Mouse (Mus musculus) hindbrain, embryonic 14.5 days (tissue): Measurements from ENCODE around the gene Atrip. TPM values are rescaled to one million over a fixed set of nuclear protein-coding genes. Genes with fewer than 3 reads are reported as not detected.

Experiments used
- ATAC-seq: fragments of 200-750 bp; cut with Nextera tagmentation; 2 replicates; pipeline ENCODE4 v1.8.0; 2017; ENCODE audit warnings: moderate number of reproducible peaks, mild to moderate bottlenecking, moderate TSS enrichment, moderate library complexity; ENCODE audit not compliant: low FRiP score
- DNase-seq: peaks from one replicate; pipeline ENCODE4 v3.0.0-alpha.2; 2015; ENCODE audit warnings: low spot score
- H3K27ac ChIP-seq: fragments of 300-500 bp; sonication (generic); 2 replicates; pipeline ENCODE4 v1.5.1; 2014; ENCODE audit warnings: mild to moderate bottlenecking, moderate library complexity
- H3K27me3 ChIP-seq: fragments of 300-500 bp; sonication (generic); 2 replicates; pipeline ENCODE4 v1.6.1; 2014; ENCODE audit warnings: mild to moderate bottlenecking, low read length, mixed read lengths; ENCODE audit not compliant: control insufficient read depth, insufficient read depth
- H3K36me3 ChIP-seq: fragments of 300-500 bp; sonication (generic); replicated peaks from 2 replicates; pipeline ENCODE4 v1.6.1; 2014; ENCODE audit not compliant: control insufficient read depth, insufficient read depth
- H3K4me1 ChIP-seq: fragments of 300-500 bp; sonication (generic); replicated peaks from 2 replicates; pipeline ENCODE4 v1.6.1; 2014; ENCODE audit warnings: antibody characterized with exemption, low read length, mixed read lengths; ENCODE audit not compliant: control insufficient read depth, insufficient read depth
- H3K4me2 ChIP-seq: fragments of 300-500 bp; sonication (generic); replicated peaks from 2 replicates; pipeline ENCODE4 v1.6.1; 2014; ENCODE audit warnings: mild to moderate bottlenecking, moderate library complexity
- H3K4me3 ChIP-seq: fragments of 300-500 bp; sonication (generic); replicated peaks from 2 replicates; pipeline ENCODE4 v1.5.1; 2014; ENCODE audit warnings: mild to moderate bottlenecking, low read length
- H3K9ac ChIP-seq: fragments of 300-500 bp; sonication (generic); 2 replicates; pipeline ENCODE4 v1.6.1; 2014
- H3K9me3 ChIP-seq: fragments of 300-500 bp; sonication (generic); 2 replicates; pipeline ENCODE4 v1.6.1; 2016; ENCODE audit warnings: low read length; ENCODE audit not compliant: control insufficient read depth
- WGBS: fragments of 180-500 bp; shearing (Covaris S2); extraction: QIAGEN DNeasy Blood & Tissue Kit; methylation state at CpG from one replicate; pipeline ENCODE4 v1.1.7; 2014; 5-methylcytosine and 5-hydroxymethylcytosine counted together
- polyA plus RNA-seq: library from polyadenylated mRNA; unstranded; fragments of >200 nt; fragmentation: Nextera tagmentation; extraction: Ambion mirVana; gene quantifications from 2 replicates; pipeline ENCODE4 v1.2.1, GENCODE M21; 2014

The Atrip gene
- polyA plus RNA-seq, 1 experiment from 2014 or later, result 29.8 TPM

DNA sequence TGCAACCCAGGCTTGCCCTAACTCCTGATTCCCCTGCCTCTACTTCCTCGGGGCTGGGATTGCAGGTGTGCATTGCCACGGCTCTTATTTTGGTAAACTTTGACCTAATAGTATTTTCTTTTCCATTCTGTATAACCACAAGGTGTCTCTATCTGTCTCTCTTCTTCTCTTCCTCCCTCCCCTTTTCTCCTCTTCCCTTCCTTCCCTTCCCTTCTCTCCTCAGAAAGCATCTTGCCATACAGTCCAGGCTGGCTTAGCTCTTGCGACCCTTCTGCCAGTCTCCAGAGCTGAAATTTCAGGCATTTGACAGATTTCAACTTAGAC is 23.3 kb downstream of the Atrip start:
- ATAC-seq (no peak), DNase-seq (no peak)
- Histone ChIP-seq H3K4me2 (no peak overlapping the region), H3K27ac (no peak overlapping the region), H3K36me3 (0 out of 2 replicates have a peak, but pooled peaks cover 4% of the 10 kb centered on the region), H3K9ac (no peak overlapping the region), H3K4me1 (peaks cover 6% of the 10 kb centered on the region), H3K9me3 (no peaks in the 10 kb centered on the region), H3K27me3 (no peaks in the 10 kb centered on the region), H3K4me3 (no peak overlapping the region)
- 88% methylated on average over 3 of the region's 3 CpGs for WGBS

DNA sequence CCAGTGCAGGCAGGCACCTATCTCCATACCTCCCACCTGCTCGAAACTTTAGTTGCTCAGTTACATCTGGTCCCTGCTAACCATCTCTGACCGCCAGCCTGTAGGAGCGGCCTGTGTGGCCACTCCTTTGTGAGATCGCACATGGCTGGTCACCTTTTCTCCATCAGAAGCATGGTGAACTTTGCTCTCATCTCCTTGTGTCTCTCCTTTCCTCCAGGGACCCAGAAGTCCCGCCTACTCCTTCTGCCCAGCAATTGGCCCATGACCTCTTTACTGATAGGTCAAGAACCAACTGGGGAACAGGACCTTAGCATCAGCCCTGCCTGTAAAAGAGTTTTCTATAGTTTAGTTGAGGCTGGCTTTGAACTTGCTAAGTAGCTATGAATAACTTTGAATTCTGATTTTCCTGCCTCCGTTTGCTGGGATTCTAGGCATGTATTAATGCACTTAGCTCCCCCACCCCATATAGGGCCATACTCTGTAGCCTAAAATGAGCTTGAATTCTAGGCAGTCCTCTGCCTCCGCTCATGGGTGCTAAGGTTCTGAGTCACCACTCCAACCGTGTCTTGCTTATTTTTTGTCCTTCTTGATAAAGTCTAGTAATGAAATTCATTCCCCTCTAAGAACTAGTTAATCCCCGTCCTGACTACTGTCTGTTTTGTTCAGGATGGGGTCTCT is 23.8 kb downstream of the Atrip start:
- Histone ChIP-seq H3K4me3 (no peak overlapping the region), H3K9me3 (no peaks in the 10 kb centered on the region), H3K27ac (no peak overlapping the region), H3K27me3 (no peaks in the 10 kb centered on the region), H3K4me1 (peaks cover 2% of the 10 kb centered on the region), H3K36me3 (0 out of 2 replicates have a peak, but pooled peaks cover 4% of the 10 kb centered on the region), H3K4me2 (no peak overlapping the region), H3K9ac (no peak overlapping the region)
- 88% methylated on average over 9 of the region's 9 CpGs for WGBS
- ATAC-seq (no peak), DNase-seq (no peak)

DNA sequence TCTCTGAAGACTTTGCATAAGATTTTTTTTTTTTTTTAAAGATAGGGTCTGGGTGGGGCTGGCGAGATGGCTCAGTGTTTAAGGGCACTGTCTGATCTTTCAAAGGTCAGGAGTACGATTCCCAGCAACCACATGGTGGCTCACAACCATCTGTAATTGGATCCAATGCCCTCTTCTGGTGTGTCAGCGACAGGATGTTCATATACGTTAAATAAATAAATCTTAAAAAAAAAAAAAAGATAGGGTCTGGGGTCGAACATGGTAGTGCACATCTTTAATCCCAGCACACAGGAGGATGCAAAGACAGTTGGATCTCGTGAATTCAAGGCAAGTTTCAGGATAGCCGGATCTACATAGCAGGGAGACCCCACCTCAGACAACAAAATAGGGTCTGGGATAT is 24.6 kb downstream of the Atrip start:
- no peaks in the 10 kb centered on the region for H3K9me3 ChIP-seq
- WGBS, result 84% methylated on average over 7 of the region's 7 CpGs
- ATAC-seq (no peak), DNase-seq (no peak)
- H3K4me3 ChIP-seq, result no peak overlapping the region
- H3K4me2 ChIP-seq, result no peak overlapping the region
- no peak overlapping the region for H3K9ac ChIP-seq
- no peak overlapping the region for H3K27ac ChIP-seq
- H3K4me1 ChIP-seq, result no peaks in the 10 kb centered on the region
- H3K36me3 ChIP-seq, result 0 out of 2 replicates have a peak, but pooled peaks cover 4% of the 10 kb centered on the region
- no peaks in the 10 kb centered on the region for H3K27me3 ChIP-seq

DNA sequence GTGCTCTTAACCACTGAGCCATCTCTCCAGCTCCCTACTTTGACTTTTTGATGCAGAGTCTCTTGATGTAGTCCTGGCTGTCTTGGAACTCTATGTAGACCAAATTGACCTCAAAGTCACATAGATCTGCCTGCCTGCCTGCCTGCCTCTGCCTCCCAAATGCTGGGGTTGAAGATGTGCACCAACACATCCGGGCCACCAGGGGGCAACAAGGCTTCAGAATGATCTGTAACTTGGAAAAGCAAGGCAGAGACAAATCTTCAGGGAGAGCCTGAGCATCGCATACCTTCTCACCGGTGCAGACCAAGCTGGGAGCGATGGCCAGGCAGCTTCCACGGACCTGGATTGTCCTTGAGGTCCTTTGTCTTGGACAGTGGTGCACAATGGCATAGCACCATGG is 27.6 kb downstream of the Atrip start:
- 32% methylated on average over 5 of the region's 5 CpGs for WGBS
- no peak for ATAC-seq

DNA sequence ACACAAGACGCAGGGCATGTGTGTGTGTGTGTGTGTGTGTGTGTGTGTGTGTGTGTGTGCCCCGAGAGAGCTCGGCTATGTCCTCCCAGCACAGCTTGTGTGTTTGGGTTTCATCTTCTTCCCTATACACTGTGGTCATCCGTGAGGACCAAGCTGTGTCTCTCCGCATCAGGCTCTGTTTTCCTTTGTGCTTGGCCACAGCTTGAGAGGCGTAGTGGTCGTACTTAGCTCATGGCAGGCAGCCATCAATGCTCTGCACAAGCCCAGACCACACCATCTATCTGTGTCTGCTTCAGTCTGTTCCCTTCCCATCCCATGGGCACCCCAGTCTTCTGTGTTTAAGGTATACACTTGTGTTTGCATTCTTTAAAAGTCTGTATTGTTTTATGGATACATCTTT is 32.6 kb downstream of the Atrip start:
- no peak for ATAC-seq
- Histone ChIP-seq H3K4me3 (no peak overlapping the region), H3K9ac (no peak overlapping the region), H3K27me3 (no peaks in the 10 kb centered on the region), H3K4me2 (no peak overlapping the region), H3K27ac (no peak overlapping the region), H3K36me3 (no peaks in the 10 kb centered on the region), H3K4me1 (peaks cover 9% of the 10 kb centered on the region; the same call in 1 of the 2 replicates), H3K9me3 (no peaks in the 10 kb centered on the region)
- DNase-seq, result no peak
- 82% methylated on average over 5 of the region's 7 CpGs for WGBS

More for the DNA sequence above, 27.6 kb downstream of the Atrip start:
- H3K27ac ChIP-seq, result no peak overlapping the region
- no peak for DNase-seq
- no peak overlapping the region for H3K4me2 ChIP-seq
- H3K4me3 ChIP-seq, result no peak overlapping the region
- no peaks in the 10 kb centered on the region for H3K9me3 ChIP-seq
- H3K4me1 ChIP-seq, result no peaks in the 10 kb centered on the region
- H3K27me3 ChIP-seq, result no peaks in the 10 kb centered on the region
- H3K9ac ChIP-seq, result no peak overlapping the region
- H3K36me3 ChIP-seq, result 0 out of 2 replicates have a peak, but pooled peaks cover under 1% of the 10 kb centered on the region

DNA sequence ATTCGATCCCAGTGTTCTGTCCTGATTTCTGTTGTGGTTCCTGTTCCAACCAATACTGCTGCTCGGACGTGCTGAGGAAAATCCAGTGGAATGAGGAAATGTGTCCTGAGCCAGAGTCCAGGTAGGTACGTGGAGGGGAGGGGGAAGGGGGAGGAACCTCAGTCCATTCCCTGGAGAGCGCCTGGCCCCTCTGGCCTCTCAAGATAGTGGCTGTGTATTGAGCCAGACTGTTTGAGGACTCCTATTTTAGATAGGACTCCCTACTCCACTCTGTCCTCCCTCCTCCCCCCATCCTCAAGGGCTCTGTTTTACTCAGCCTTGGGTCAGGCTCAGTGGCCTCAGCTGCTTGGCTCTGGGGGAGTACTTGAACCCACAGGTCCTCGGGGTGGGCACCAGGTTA is 33.0 kb downstream of the Atrip start:
- H3K36me3 ChIP-seq, result no peaks in the 10 kb centered on the region
- H3K27me3 ChIP-seq, result no peaks in the 10 kb centered on the region
- WGBS, result 74% methylated on average over 6 of the region's 6 CpGs
- no peak for DNase-seq
- H3K4me1 ChIP-seq, result peaks cover 9% of the 10 kb centered on the region; the same call in 1 of the 2 replicates
- no peak overlapping the region for H3K4me3 ChIP-seq
- no peaks in the 10 kb centered on the region for H3K9me3 ChIP-seq
- no peak overlapping the region for H3K27ac ChIP-seq
- no peak for ATAC-seq
- H3K9ac ChIP-seq, result no peak overlapping the region
- H3K4me2 ChIP-seq, result no peak overlapping the region

DNA sequence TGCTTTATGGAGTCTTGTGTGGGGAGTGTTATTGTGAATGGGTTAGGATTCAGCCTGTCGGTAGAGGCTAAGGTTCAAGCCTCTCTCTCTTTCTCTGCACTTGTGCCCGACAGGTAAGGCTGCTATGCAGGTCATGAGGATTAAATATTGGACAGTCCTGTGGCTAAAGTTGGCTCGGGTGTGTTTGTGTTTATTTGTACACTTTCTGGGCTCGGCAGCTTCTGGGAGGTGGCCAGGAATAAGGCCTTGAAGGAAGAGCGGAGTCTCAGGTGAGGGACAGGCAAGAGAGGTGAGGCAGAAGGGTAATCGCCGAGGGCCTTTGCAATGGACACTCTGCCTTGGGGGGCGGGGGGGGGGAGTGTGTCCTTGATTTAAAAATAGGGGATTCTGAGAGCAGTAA is 33.7 kb downstream of the Atrip start:
- Histone ChIP-seq H3K9me3 (no peaks in the 10 kb centered on the region), H3K27me3 (no peaks in the 10 kb centered on the region), H3K4me3 (no peak overlapping the region), H3K27ac (no peak overlapping the region), H3K9ac (no peak overlapping the region), H3K4me1 (peaks cover 9% of the 10 kb centered on the region; the same call in 1 of the 2 replicates), H3K36me3 (no peaks in the 10 kb centered on the region), H3K4me2 (no peak overlapping the region)
- WGBS, result 87% methylated on average over 8 of the region's 8 CpGs
- no peak for DNase-seq
- ATAC-seq, result no peak

DNA sequence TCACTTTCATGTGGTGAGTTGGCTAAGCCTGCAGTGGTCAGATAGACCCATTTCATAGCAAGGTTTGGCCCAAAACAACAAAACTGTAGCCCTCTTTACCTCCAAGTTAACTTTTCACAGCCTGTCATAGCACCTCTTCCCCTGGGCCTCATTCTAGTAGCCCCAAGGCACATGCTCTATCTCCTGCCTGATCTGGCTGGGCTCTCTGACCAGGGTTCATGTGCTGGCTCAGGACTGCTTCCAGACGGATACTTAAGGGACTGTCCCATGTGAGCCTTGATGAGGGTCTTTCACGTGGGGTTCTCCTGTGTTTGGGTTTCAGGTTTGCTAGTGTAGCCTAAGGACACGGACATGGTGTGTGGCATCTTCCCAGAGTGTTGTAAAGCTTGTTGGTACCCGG is 34.2 kb downstream of the Atrip start:
- Histone ChIP-seq H3K36me3 (no peaks in the 10 kb centered on the region), H3K4me2 (no peak overlapping the region), H3K4me1 (peaks cover 9% of the 10 kb centered on the region; the same call in 1 of the 2 replicates), H3K27ac (no peak overlapping the region), H3K27me3 (no peaks in the 10 kb centered on the region), H3K4me3 (no peak overlapping the region), H3K9me3 (no peaks in the 10 kb centered on the region), H3K9ac (no peak overlapping the region)
- DNase-seq (no peak), ATAC-seq (no peak)
- WGBS, result 83% methylated on average over 4 of the region's 4 CpGs

DNA sequence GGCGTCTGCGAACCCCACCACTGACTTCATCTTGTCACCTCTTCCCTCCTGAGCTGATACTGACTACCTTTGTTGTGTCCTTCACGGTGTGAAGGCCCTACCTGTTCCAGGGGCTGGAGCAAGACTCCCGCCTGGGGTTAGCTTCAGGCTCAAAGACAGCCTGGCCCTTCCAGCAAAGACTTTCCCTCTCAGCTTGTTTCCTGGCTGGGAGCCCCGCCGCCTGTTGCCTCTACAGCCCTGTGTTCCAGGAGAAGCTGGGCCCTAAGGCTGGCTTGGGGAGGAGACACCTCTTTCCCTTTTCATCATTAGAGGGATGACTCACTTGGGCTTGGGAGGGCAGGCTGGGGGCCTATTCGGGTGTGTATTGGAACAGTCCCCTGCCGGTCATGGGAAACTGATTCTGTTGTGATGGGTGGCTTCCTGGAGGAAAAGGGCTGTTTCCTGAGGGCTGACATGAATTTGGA is 35.0 kb downstream of the Atrip start:
- Histone ChIP-seq H3K9ac (peak overlapping the region; percentile 69), H3K4me3 (peak overlapping the region; percentile 58), H3K27ac (no peak overlapping the region), H3K4me1 (peaks cover 9% of the 10 kb centered on the region; the same call in 1 of the 2 replicates), H3K27me3 (no peaks in the 10 kb centered on the region), H3K9me3 (no peaks in the 10 kb centered on the region), H3K4me2 (peak overlapping the region; percentile 89), H3K36me3 (no peaks in the 10 kb centered on the region)
- DNase-seq (no peak), ATAC-seq (no peak; the same call in 1 of the 2 replicates)
- 17% methylated on average over 8 of the region's 8 CpGs for WGBS
